Mouse (Mus musculus) CD4-positive, CD25-positive, alpha-beta regulatory T cell, adult 9 weeks (primary cell): ENCODE results near the gene Olfr457. TPM values are rescaled to one million over a fixed set of nuclear protein-coding genes. Genes with fewer than 3 reads are reported as not detected.

Source experiments
- polyA plus RNA-seq: library from polyadenylated mRNA; unstranded; fragments of 100-300 nt; shearing (Covaris generic); gene quantifications from one replicate; pipeline ENCODE4 v1.2.1, GENCODE M21; 2017

Gene Olfr457
- not detected for polyA plus RNA-seq

GRCm38 (mm10) chr6:42476235-42476634 lies at the start of gene Olfr457:
Olfr457 (minus strand) TSS chr6:42476335.

DNA sequence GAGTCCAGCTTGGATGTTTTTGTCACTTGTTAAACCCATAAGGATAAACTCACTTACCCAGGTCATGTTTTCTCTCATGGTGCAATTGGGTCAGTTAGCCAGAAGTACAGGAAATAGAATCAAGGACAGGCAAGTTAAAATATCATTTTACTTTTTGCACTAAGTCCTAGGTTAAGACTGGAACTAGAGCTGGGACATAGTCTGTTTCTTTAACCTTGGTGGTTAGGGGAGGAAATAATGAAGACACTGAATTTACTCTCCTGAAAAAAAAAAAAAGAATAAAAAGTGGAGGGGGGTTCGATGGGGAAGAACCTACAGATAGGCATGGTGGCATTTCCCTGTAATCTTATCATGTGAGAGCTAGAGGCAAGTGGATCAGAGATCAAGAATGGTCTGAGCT lies 11.0 kb upstream of the Olfr457 start, which contains the start of gene Olfr456:
Gene Olfr456, minus strand, starts transcription at position 101 of the 400 bp plus-strand sequence.

GRCm38 (mm10) chr6:42465096-42465495 lies 11.0 kb downstream of the Olfr457 start, which contains the start of gene Olfr458:
Olfr458 (minus strand) TSS chr6:42465196.

GRCm38 (mm10) chr6:42434446-42434845 lies 41.7 kb downstream of the Olfr457 start, which contains the start of gene Tas2r126:
Tas2r126 (plus strand) TSS chr6:42434535.

Other genes starting within 250 kb of the Olfr457 start
- 15.6 TPM for gene Gstk1, start 230.4 kb downstream of the Olfr457 start, polyA plus RNA-seq
- gene Tmem139, start 214.4 kb downstream of the Olfr457 start, polyA plus RNA-seq: not detected
- gene Casp2, start 211.3 kb downstream of the Olfr457 start, polyA plus RNA-seq: 79.9 TPM
- gene Clcn1, start 189.7 kb downstream of the Olfr457 start, polyA plus RNA-seq: not detected
- gene Fam131b, start 151.7 kb downstream of the Olfr457 start, polyA plus RNA-seq: not detected
- 53.3 TPM for gene Zyx, start 126.7 kb downstream of the Olfr457 start, polyA plus RNA-seq
- 0.21 TPM for gene Epha1, start 103.1 kb downstream of the Olfr457 start, polyA plus RNA-seq
- not detected for gene Tas2r143, start 76.1 kb downstream of the Olfr457 start, polyA plus RNA-seq
- not detected for gene Tas2r135, start 70.9 kb downstream of the Olfr457 start, polyA plus RNA-seq
- not detected for gene Tas2r126, start 41.8 kb downstream of the Olfr457 start, polyA plus RNA-seq
- gene Olfr458, start 11.1 kb downstream of the Olfr457 start, polyA plus RNA-seq: not detected
- gene Olfr456, start 10.9 kb upstream of the Olfr457 start, polyA plus RNA-seq: not detected
- gene Olfr455, start 71.3 kb upstream of the Olfr457 start, polyA plus RNA-seq: not detected
- gene Tcaf3, start 121.4 kb upstream of the Olfr457 start, polyA plus RNA-seq: not detected
- 0.06 TPM for gene Tcaf2, start 168.9 kb upstream of the Olfr457 start, polyA plus RNA-seq
- 0.10 TPM for gene Tcaf1, start 233.8 kb upstream of the Olfr457 start, polyA plus RNA-seq